Mouse (Mus musculus) testis, adult 2 months (tissue): ENCODE data around the gene Ifrd1.

Source experiments
- CTCF ChIP-seq: fragments of 200-500 bp; IDR thresholded peaks from 2 replicates; pipeline ENCODE4 v1.5.1; 2012; ENCODE audit warnings: low read depth, mild to moderate bottlenecking, inconsistent platforms, low read length, moderate library complexity; ENCODE audit not compliant: control insufficient read depth, insufficient read depth, insufficient replicate concordance
- POLR2A ChIP-seq: fragments of 200-500 bp; IDR thresholded peaks from 2 replicates; pipeline ENCODE4 v1.6.1; 2012; ENCODE audit warnings: low read depth, mild to moderate bottlenecking, inconsistent platforms, low read length, moderate library complexity; ENCODE audit not compliant: control insufficient read depth

- TF ChIP-seq POLR2A (no peak), CTCF (no peak)
These were observed 10.2 kb upstream of the Ifrd1 start for GRCm38 (mm10) chr12:40258462-40259000.
